Mouse (Mus musculus): ENCODE data around the gene Pola1.

Pola1 gene

GRCm38 (mm10) chrX:93631657-93632449 lies at the start of gene Pola1:
Gene Pola1 (minus strand): TSS chrX:93632155.
- peak; percentile 89 to 92 for DNase-seq

- no peak for DNase-seq
Observed at GRCm38 (mm10) chrX:93676228-93676627, 44.3 kb upstream of the Pola1 start.

GRCm38 (mm10) chrX:93674836-93675795 lies 43.2 kb upstream of the Pola1 start:
- DNase-seq: peak; percentile 64 to 76

- no peak for DNase-seq
Observed at GRCm38 (mm10) chrX:93674432-93674831, 42.5 kb upstream of the Pola1 start.

- DNase-seq: no peak
Observed at GRCm38 (mm10) chrX:93664787-93665186, 32.8 kb upstream of the Pola1 start.

- no peak for DNase-seq
Observed at GRCm38 (mm10) chrX:93663919-93664586, 32.1 kb upstream of the Pola1 start.

GRCm38 (mm10) chrX:93655153-93655552 lies 23.2 kb upstream of the Pola1 start:
- no peak for DNase-seq

- no peak for DNase-seq
Observed at GRCm38 (mm10) chrX:93654218-93655002, 22.5 kb upstream of the Pola1 start, which contains the start of gene Pcyt1b. Gene Pcyt1b (plus strand): TSS chrX:93654863.

- DNase-seq: no peak
Observed at GRCm38 (mm10) chrX:93650738-93651137, 18.8 kb upstream of the Pola1 start.

GRCm38 (mm10) chrX:93644022-93644421 lies 12.1 kb upstream of the Pola1 start:
- no peak for DNase-seq

- no peak for DNase-seq
Observed at GRCm38 (mm10) chrX:93643600-93643999, 11.6 kb upstream of the Pola1 start.

- no peak for DNase-seq
Observed at GRCm38 (mm10) chrX:93634861-93635375, 3.0 kb upstream of the Pola1 start.

GRCm38 (mm10) chrX:93630256-93630655 lies 1.7 kb downstream of the Pola1 start:
- peak in 1 of 2 experiments; percentile 21 for DNase-seq

- DNase-seq: no peak
Observed at GRCm38 (mm10) chrX:93602214-93602613, 29.7 kb downstream of the Pola1 start.

GRCm38 (mm10) chrX:93594283-93594682 lies 37.7 kb downstream of the Pola1 start:
- no peak for DNase-seq

- no peak for DNase-seq
Observed at GRCm38 (mm10) chrX:93580931-93581330, 51.0 kb downstream of the Pola1 start.

- no peak for DNase-seq
Observed at GRCm38 (mm10) chrX:93557171-93557570, 74.8 kb downstream of the Pola1 start.

- no peak for DNase-seq
Observed at GRCm38 (mm10) chrX:93539779-93540178, 92.2 kb downstream of the Pola1 start.

GRCm38 (mm10) chrX:93502865-93503353 lies 129.0 kb downstream of the Pola1 start:
- DNase-seq: no peak

- no peak for DNase-seq
Observed at GRCm38 (mm10) chrX:93497597-93497996, 134.4 kb downstream of the Pola1 start.

GRCm38 (mm10) chrX:93465711-93466110 lies 166.2 kb downstream of the Pola1 start:
- DNase-seq: no peak

All from cerebellum, postnatal 25 days (tissue).